Mouse (Mus musculus): Measurements from ENCODE around the gene Zfp956.
"Not testable (repeated sequence)": the region's sequence is repeated elsewhere in the genome, so short reads cannot be mapped to it uniquely, and the experiment has no call there.

The Zfp956 gene

GRCm38 (mm10) chr6:47968166-47968565 is 15.0 kb downstream of the Zfp956 start:
- DNase-seq (ENCODE audit: low spot score) = not testable (repeated sequence)

GRCm38 (mm10) chr6:47974599-47974998 is 21.4 kb downstream of the Zfp956 start:
- DNase-seq (ENCODE audit: low spot score) = peak; percentile 6

GRCm38 (mm10) chr6:47978897-47979368 is 25.7 kb downstream of the Zfp956 start:
- DNase-seq (ENCODE audit: low spot score) = peak; percentile 69

GRCm38 (mm10) chr6:47983936-47984335 is 30.7 kb downstream of the Zfp956 start:
- DNase-seq (ENCODE audit: low spot score) = peak; percentile 16

- no peak for DNase-seq (ENCODE audit: low spot score)
Observed at GRCm38 (mm10) chr6:47995661-47996060, 42.5 kb downstream of the Zfp956 start.

- no peak for DNase-seq (ENCODE audit: low spot score)
Observed at GRCm38 (mm10) chr6:48010727-48011126, 57.5 kb downstream of the Zfp956 start.
